In genomic region chr12:72520645-72521044, GRCm38 (mm10) we compare ENCODE assay signal across 9 mouse cellular contexts. TPM values are rescaled to one million over a fixed set of nuclear protein-coding genes. Genes with fewer than 3 reads are reported as not detected.
DNase-seq lines count a peak whose midpoint lies in the region; ATAC-seq and TF ChIP-seq lines count a peak whose summit lies in the region.
"Had no signal": no experiment of that assay in that cellular context is flagged by ENCODE, and none has a peak within 500 bp of the region (broad histone marks: within the 10 kb centered on the region; RNA-seq: fewer than 3 reads in every experiment).

No protein-coding gene starts in this region.

- H3K4me1 ChIP-seq in liver, adult 2 months (ENCODE audit: control insufficient read depth, insufficient read depth, low read length) = no peaks in the 10 kb centered on the region

- TF ChIP-seq POLR2A in liver, adult 2 months (IDR thresholded peaks at IDR 0.05; ENCODE audit: extremely low read depth, insufficient read depth, low read length) = no peak

- ATAC-seq in Patski = no peak
- ATAC-seq in erythroid progenitor cell, adult 5-6 weeks (replicated peaks; ENCODE audit: low FRiP score, poor library complexity, severe bottlenecking) = no peak

- intact Hi-C loops in left cerebral cortex, postnatal 10 days (cut with DNase I) = loop anchor here (10.0 kb wide), 1 partner anchor 454 kb away; no protein-coding TSS in a partner anchor

- in situ Hi-C loops in Patski (cut with MboI; ENCODE audit: low pct_unique_long_range_greater_than_20kb) = no loop called here

- peak; percentile 54 for TF ChIP-seq CTCF in Patski (IDR thresholded peaks at IDR 0.05)
- TF ChIP-seq CTCF in liver, adult 2 months (IDR thresholded peaks at IDR 0.05; ENCODE audit: low read depth, low read length) = peak; percentile 63; the same call in 1 of the 2 replicates

- POLR2A ChIA-PET in Patski (lab: Charles Lee) = no interaction called here

- H3K27ac ChIP-seq in liver, adult 2 months (replicated peaks; ENCODE audit: insufficient read depth, low read depth, low read length) = no peak overlapping the region
- H3K27ac ChIP-seq: hindbrain, embryonic 15.5 days had no signal

- peak; percentile 31 to 59 for DNase-seq in left cerebral cortex, postnatal 10 days (ENCODE audit: extremely low spot score in 1 of 2, low spot score in 2 of 2)
- DNase-seq in left cerebral cortex, adult 11 months (ENCODE audit: low spot score) = no peak
- no peak for DNase-seq in Patski (ENCODE audit: low read depth, low spot score)
- peak; percentile 66 for DNase-seq in c-Kit-positive CD71-positive TER-119-positive erythroid progenitor cells, embryonic 14.5 days (ENCODE audit: low spot score)
- peak; percentile 67 for DNase-seq in gastrocnemius, postnatal 10 days
- DNase-seq in liver, adult 2 months (ENCODE audit: extremely low read depth, low read depth, low spot score) = peak; percentile 43
- DNase-seq in retina, postnatal 7 days (ENCODE audit: low read depth, low spot score) = peak; percentile 51

- 4% methylated on average over 2 of the region's 2 CpGs for WGBS in liver, adult 2 months

- no peaks in the 10 kb centered on the region for H3K36me3 ChIP-seq in liver, adult 2 months (ENCODE audit: control insufficient read depth, insufficient read depth, low read length)
- H3K36me3 ChIP-seq: hindbrain, embryonic 15.5 days had no signal

- no peak overlapping the region for H3K4me3 ChIP-seq in liver, adult 2 months (ENCODE audit: insufficient read depth, low read depth, low read length)
- H3K4me3 ChIP-seq: hindbrain, embryonic 15.5 days had no signal

- H3K79me2 ChIP-seq in liver, adult 2 months (ENCODE audit: control insufficient read depth, insufficient read depth, low read length) = no peaks in the 10 kb centered on the region

- peaks cover 28% of the 10 kb centered on the region for H3K27me3 ChIP-seq in Patski
- no peaks in the 10 kb centered on the region for H3K27me3 ChIP-seq in liver, adult 2 months (ENCODE audit: control insufficient read depth, insufficient read depth, low read length)
- H3K27me3 ChIP-seq: hindbrain, embryonic 15.5 days had no signal

- CTCF ChIA-PET in Patski (lab: Charles Lee) = interaction anchor here (0.6 to 1.0 kb wide), 3 partner anchors 10 to 20 kb away, joined by 3 read pairs; no protein-coding TSS in a partner anchor

- no peak overlapping the region for H3K9ac ChIP-seq in liver, adult 2 months (ENCODE audit: low read depth, low read length)
- H3K9ac ChIP-seq: hindbrain, embryonic 15.5 days had no signal

RNA-seq across cellular contexts. Expression of gene Pcnx4, which starts 15.5 kb away (rescaled TPM):
- 10 to 100 TPM; 32.3 to 33.3 TPM for total RNA-seq in left cerebral cortex, postnatal 10 days (2021)
- 18.0 TPM for polyA plus RNA-seq in Patski (2021)
- 1 to 10 TPM; 2.8 to 3.9 TPM for total RNA-seq in gastrocnemius, postnatal 10 days (2021)
- 4.2 and 5.2 TPM in 2 replicates for total RNA-seq in liver, adult 2 months (2014; rRNA removed)
- polyA plus RNA-seq in liver, adult 2 months (2012; rRNA removed) = 2.3 and 2.5 TPM in 2 replicates
- 0.36 TPM in 1 of 2 replicates, not detected in the other for total RNA-seq in erythroid progenitor cell, adult 5-6 weeks (2015; ENCODE audit: low replicate concordance)
- total RNA-seq in erythroid progenitor cell, adult 5-6 weeks (2017; ENCODE audit: low replicate concordance) = 0.26 and 0.53 TPM in 2 replicates

Comparison
In these comparisons a context has a peak if more than half of its experiments do, and no peak if none do; other contexts are left out.
1. DNase-seq: peak in left cerebral cortex, postnatal 10 days (2 of 2), c-Kit-positive CD71-positive TER-119-positive erythroid progenitor cells, embryonic 14.5 days (single experiment), gastrocnemius, postnatal 10 days (single experiment), liver, adult 2 months (single experiment) and retina, postnatal 7 days (single experiment); none in left cerebral cortex, adult 11 months (single experiment) and Patski (single experiment).